Mouse (Mus musculus) kidney, embryonic 16.5 days (tissue): ENCODE measurements around the gene Tsen2. TPM values are rescaled to one million over a fixed set of nuclear protein-coding genes. Genes with fewer than 3 reads are reported as not detected.

Source experiments
- ATAC-seq: fragments of 200-750 bp; cut with Nextera tagmentation; 2 replicates; pipeline ENCODE4 v1.8.0; 2017; ENCODE audit warnings: moderate TSS enrichment; ENCODE audit not compliant: low FRiP score, low TSS enrichment
- H3K27ac ChIP-seq: fragments of 300-500 bp; sonication (generic); 2 replicates; pipeline ENCODE4 v1.5.1; 2014; ENCODE audit warnings: low read length
- H3K27me3 ChIP-seq: fragments of 300-500 bp; sonication (generic); 2 replicates; pipeline ENCODE4 v1.6.1; 2014; ENCODE audit warnings: low read length, control low read depth, mixed read lengths; ENCODE audit not compliant: insufficient read depth
- H3K36me3 ChIP-seq: fragments of 300-500 bp; sonication (generic); 2 replicates; pipeline ENCODE4 v1.6.1; 2014; ENCODE audit warnings: low read length, control low read depth, mixed read lengths; ENCODE audit not compliant: insufficient read depth
- H3K4me1 ChIP-seq: fragments of 300-500 bp; sonication (generic); 2 replicates; pipeline ENCODE4 v1.6.1; 2014; ENCODE audit warnings: low read length, control low read depth, mixed read lengths; ENCODE audit not compliant: insufficient read depth
- H3K4me2 ChIP-seq: fragments of 300-500 bp; sonication (generic); replicated peaks from 2 replicates; pipeline ENCODE4 v1.6.1; 2014; ENCODE audit warnings: low read depth, low read length
- H3K4me3 ChIP-seq: fragments of 300-500 bp; sonication (generic); 2 replicates; pipeline ENCODE4 v1.5.1; 2014; ENCODE audit warnings: mild to moderate bottlenecking, low read length
- H3K9ac ChIP-seq: fragments of 300-500 bp; sonication (generic); replicated peaks from 2 replicates; pipeline ENCODE4 v1.6.1; 2014; ENCODE audit warnings: low read length
- H3K9me3 ChIP-seq: fragments of 300-500 bp; sonication (generic); 2 replicates; pipeline ENCODE4 v1.6.1; 2016; ENCODE audit warnings: low read length, control low read depth
- WGBS: fragments of 180-500 bp; shearing (Covaris S2); extraction: QIAGEN DNeasy Blood & Tissue Kit; methylation state at CpG from one replicate; pipeline ENCODE4 v1.1.7; 2014; 5-methylcytosine and 5-hydroxymethylcytosine counted together
- polyA plus RNA-seq: library from polyadenylated mRNA; unstranded; fragments of >200 nt; fragmentation: Nextera tagmentation; extraction: Ambion mirVana; gene quantifications from 2 replicates; pipeline ENCODE4 v1.2.1, GENCODE M21; 2015

Gene Tsen2
- polyA plus RNA-seq, 1 experiment from 2014 or later, result 35.2 TPM

GRCm38 (mm10) chr6:115610301-115610700 is 65.8 kb downstream of the Tsen2 start:
- no peak for ATAC-seq
- WGBS, result 90% methylated on average over 5 of the region's 5 CpGs
- Histone ChIP-seq H3K9me3 (no peaks in the 10 kb centered on the region), H3K27me3 (no peaks in the 10 kb centered on the region), H3K27ac (no peak overlapping the region), H3K9ac (no peak overlapping the region), H3K4me3 (no peak overlapping the region), H3K4me1 (no peaks in the 10 kb centered on the region), H3K4me2 (no peak overlapping the region), H3K36me3 (peaks cover 47% of the 10 kb centered on the region)

GRCm38 (mm10) chr6:115613793-115614192 is 69.3 kb downstream of the Tsen2 start:
- Histone ChIP-seq H3K4me2 (no peak overlapping the region), H3K36me3 (peaks cover 80% of the 10 kb centered on the region), H3K9me3 (no peaks in the 10 kb centered on the region), H3K4me3 (no peak overlapping the region), H3K27me3 (no peaks in the 10 kb centered on the region), H3K9ac (no peak overlapping the region), H3K4me1 (no peaks in the 10 kb centered on the region), H3K27ac (no peak overlapping the region)
- no peak for ATAC-seq

- no peaks in the 10 kb centered on the region for H3K27me3 ChIP-seq
- no peak overlapping the region for H3K4me2 ChIP-seq
- H3K4me3 ChIP-seq, result no peak overlapping the region
- H3K4me1 ChIP-seq, result no peaks in the 10 kb centered on the region
- H3K27ac ChIP-seq, result no peak overlapping the region
- WGBS, result 87% methylated on average over 3 of the region's 3 CpGs
- no peak for ATAC-seq
- H3K9me3 ChIP-seq, result no peaks in the 10 kb centered on the region
- H3K9ac ChIP-seq, result no peak overlapping the region
- H3K36me3 ChIP-seq, result peaks cover 83% of the 10 kb centered on the region
These were observed 71.5 kb downstream of the Tsen2 start for GRCm38 (mm10) chr6:115615983-115616382.

GRCm38 (mm10) chr6:115619818-115620217 is 75.4 kb downstream of the Tsen2 start:
- peaks cover 88% of the 10 kb centered on the region for H3K36me3 ChIP-seq
- H3K4me2 ChIP-seq, result no peak overlapping the region
- H3K4me1 ChIP-seq, result no peaks in the 10 kb centered on the region
- H3K9me3 ChIP-seq, result no peaks in the 10 kb centered on the region
- no peaks in the 10 kb centered on the region for H3K27me3 ChIP-seq
- H3K9ac ChIP-seq, result no peak overlapping the region
- 79% methylated on average over 10 of the region's 10 CpGs for WGBS
- H3K27ac ChIP-seq, result no peak overlapping the region
- no peak overlapping the region for H3K4me3 ChIP-seq
- no peak for ATAC-seq

- Histone ChIP-seq H3K9me3 (no peaks in the 10 kb centered on the region), H3K36me3 (peaks cover 90% of the 10 kb centered on the region), H3K27ac (no peak overlapping the region), H3K27me3 (no peaks in the 10 kb centered on the region), H3K4me1 (no peaks in the 10 kb centered on the region), H3K9ac (no peak overlapping the region), H3K4me3 (no peak overlapping the region), H3K4me2 (no peak overlapping the region)
- ATAC-seq, result no peak
- 16% methylated on average over 1 of the region's 1 CpGs for WGBS
These were observed 76.5 kb downstream of the Tsen2 start for GRCm38 (mm10) chr6:115620942-115621341.

- peaks cover 85% of the 10 kb centered on the region for H3K36me3 ChIP-seq
- ATAC-seq, result no peak
These were observed 81.7 kb downstream of the Tsen2 start for GRCm38 (mm10) chr6:115626121-115626520.

More at GRCm38 (mm10) chr6:115626121-115626520, 81.7 kb downstream of the Tsen2 start:
- Histone ChIP-seq H3K27me3 (no peaks in the 10 kb centered on the region), H3K4me3 (no peak overlapping the region), H3K9me3 (no peaks in the 10 kb centered on the region), H3K4me1 (no peaks in the 10 kb centered on the region), H3K4me2 (no peak overlapping the region), H3K27ac (no peak overlapping the region), H3K9ac (no peak overlapping the region)
- 83% methylated on average over 5 of the region's 5 CpGs for WGBS

Other genes starting within 250 kb of the Tsen2 start
- gene Pparg, start 183.7 kb upstream of the Tsen2 start, polyA plus RNA-seq, result 6.3 and 6.4 TPM in 2 replicates
- 4.8 and 5.7 TPM in 2 replicates for gene Mkrn2os, start 47.9 kb downstream of the Tsen2 start, polyA plus RNA-seq
- gene Mkrn2, start 57.2 kb downstream of the Tsen2 start, polyA plus RNA-seq, result 33.8 and 35.0 TPM in 2 replicates
- gene Raf1, start 132.0 kb downstream of the Tsen2 start, polyA plus RNA-seq, result 91.0 and 95.7 TPM in 2 replicates
- gene Tmem40, start 217.7 kb downstream of the Tsen2 start, polyA plus RNA-seq, result 0.86 and 2.1 TPM in 2 replicates
- gene Cand2, start 229.9 kb downstream of the Tsen2 start, polyA plus RNA-seq, result 36.8 and 40.1 TPM in 2 replicates